Mouse (Mus musculus) midbrain, embryonic 11.5 days (tissue): Measurements from ENCODE around the gene Nhlrc3. TPM values are rescaled to one million over a fixed set of nuclear protein-coding genes. Genes with fewer than 3 reads are reported as not detected.

Source experiments
- ATAC-seq: fragments of 200-750 bp; cut with Nextera tagmentation; 2 replicates; pipeline ENCODE4 v1.8.0; 2017; ENCODE audit warnings: moderate TSS enrichment, moderate library complexity; ENCODE audit not compliant: low FRiP score
- DNase-seq: peaks from one replicate; pipeline ENCODE4 v3.0.0; 2015; ENCODE audit warnings: low spot score; ENCODE audit errors: missing footprints
- H3K27ac ChIP-seq: fragments of 300-500 bp; sonication (generic); 2 replicates; pipeline ENCODE4 v1.5.1; 2014; ENCODE audit warnings: low read depth, low read length
- H3K27me3 ChIP-seq: fragments of 300-500 bp; sonication (generic); 2 replicates; pipeline ENCODE4 v1.6.1; 2014; ENCODE audit warnings: mild to moderate bottlenecking, low read length, moderate library complexity, mixed read lengths; ENCODE audit not compliant: control insufficient read depth, insufficient read depth
- H3K36me3 ChIP-seq: fragments of 300-500 bp; sonication (generic); 2 replicates; pipeline ENCODE4 v1.6.1; 2014; ENCODE audit warnings: mild to moderate bottlenecking, low read length, moderate library complexity, mixed read lengths; ENCODE audit not compliant: control insufficient read depth, insufficient read depth
- H3K4me1 ChIP-seq: fragments of 300-500 bp; sonication (generic); 2 replicates; pipeline ENCODE4 v1.6.1; 2014; ENCODE audit warnings: low read length; ENCODE audit not compliant: control insufficient read depth, insufficient read depth
- H3K4me2 ChIP-seq: fragments of 300-500 bp; sonication (generic); 2 replicates; pipeline ENCODE4 v1.6.1; 2014; ENCODE audit warnings: mild to moderate bottlenecking, moderate library complexity
- H3K4me3 ChIP-seq: fragments of 300-500 bp; sonication (generic); 2 replicates; pipeline ENCODE4 v1.5.1; 2014; ENCODE audit warnings: low read depth, low read length
- H3K9ac ChIP-seq: fragments of 300-500 bp; sonication (generic); 2 replicates; pipeline ENCODE4 v1.6.1; 2014; ENCODE audit warnings: low read length
- H3K9me3 ChIP-seq: fragments of 300-500 bp; sonication (generic); 2 replicates; pipeline ENCODE4 v1.6.1; 2016; ENCODE audit warnings: low read length; ENCODE audit not compliant: control insufficient read depth
- WGBS: fragments of 180-500 bp; shearing (Covaris S2); extraction: QIAGEN DNeasy Blood & Tissue Kit; methylation state at CpG from one replicate; pipeline ENCODE4 v1.1.7; 2014; 5-methylcytosine and 5-hydroxymethylcytosine counted together
- polyA plus RNA-seq: library from polyadenylated mRNA; unstranded; fragments of >200 nt; fragmentation: Nextera tagmentation; extraction: Ambion mirVana; gene quantifications from 2 replicates; pipeline ENCODE4 v1.2.1, GENCODE M21; 2014

The Nhlrc3 gene
- 8.7 and 9.7 TPM in 2 replicates for polyA plus RNA-seq

DNA sequence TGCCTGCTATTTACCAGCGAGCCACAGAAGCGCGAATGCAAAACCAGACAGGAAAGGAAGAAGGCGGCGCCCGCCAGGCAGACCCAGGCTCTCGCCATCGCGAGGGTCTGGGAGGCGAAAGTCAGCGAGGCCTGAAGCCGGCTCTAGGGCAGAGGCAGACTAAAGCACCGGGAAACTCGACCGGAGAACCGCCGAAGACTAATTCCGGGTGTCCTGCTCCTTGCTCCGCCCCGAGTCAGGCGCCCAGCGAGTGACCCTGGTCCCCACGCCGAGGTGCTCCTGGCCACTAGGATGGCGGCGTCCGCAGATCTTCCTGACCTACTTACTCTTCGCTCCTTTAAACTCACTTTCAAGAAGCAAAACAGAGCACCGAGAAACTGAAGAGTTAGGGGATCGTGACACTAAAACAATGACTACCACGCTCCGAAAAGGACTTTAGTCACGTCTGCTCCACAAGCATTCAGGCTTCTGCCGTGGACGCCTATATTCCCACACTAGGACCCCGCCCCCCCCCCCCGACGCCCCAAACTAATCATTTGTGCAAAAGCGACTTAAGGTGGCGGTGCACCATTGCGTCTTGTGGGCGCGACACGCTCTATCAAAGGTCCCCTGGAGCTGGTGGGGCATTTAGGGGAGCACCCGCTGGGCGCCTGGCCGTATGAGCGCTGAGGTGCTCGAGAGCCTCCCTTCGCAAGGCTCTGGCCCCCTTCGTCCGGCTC, at the start of gene Nhlrc3, which contains the start of gene Proser1:
TSS of gene Nhlrc3 (minus strand) at position 287 of the 719 bp plus-strand sequence.
TSS of gene Proser1 (plus strand) at position 621 of the 719 bp plus-strand sequence.
- peaks cover 14% of the 10 kb centered on the region for H3K4me1 ChIP-seq
- no peaks in the 10 kb centered on the region for H3K36me3 ChIP-seq
- under 1% methylated on average over 51 of the region's 52 CpGs for WGBS
- no peaks in the 10 kb centered on the region for H3K27me3 ChIP-seq
- H3K27ac ChIP-seq = peak within 1 kb of the TSS; percentile 75
- no peaks in the 10 kb centered on the region for H3K9me3 ChIP-seq
- peak within 1 kb of the TSS; percentile 95 for H3K9ac ChIP-seq
- DNase-seq (peak; percentile 99), ATAC-seq (peak; percentile 98)
- H3K4me2 ChIP-seq = peak within 1 kb of the TSS; percentile 79
- H3K4me3 ChIP-seq = peak within 1 kb of the TSS; percentile 64

DNA sequence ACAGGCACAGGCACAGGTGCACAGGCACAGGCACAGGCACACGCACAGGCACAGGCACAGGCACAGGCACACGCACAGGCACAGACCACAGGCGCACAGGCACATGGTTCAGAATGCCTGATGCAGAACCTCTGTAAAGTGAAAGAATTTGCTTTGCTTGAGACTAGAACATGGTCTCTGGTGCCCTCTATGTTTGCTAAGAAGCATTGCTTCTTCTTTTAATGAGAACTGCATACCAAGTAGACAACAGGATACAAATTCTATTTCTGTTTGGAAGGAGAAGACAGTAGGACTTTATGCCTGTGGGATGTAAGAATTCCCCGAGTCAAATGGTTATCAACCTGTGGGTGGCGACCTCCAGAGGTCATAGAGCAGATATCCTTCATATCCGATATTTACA, 39.3 kb upstream of the Nhlrc3 start:
- no peak overlapping the region for H3K27ac ChIP-seq
- no peaks in the 10 kb centered on the region for H3K27me3 ChIP-seq
- WGBS = 77% methylated on average over 6 of the region's 6 CpGs
- DNase-seq (no peak), ATAC-seq (no peak)
- H3K4me2 ChIP-seq = no peak overlapping the region
- H3K9me3 ChIP-seq = no peaks in the 10 kb centered on the region
- H3K36me3 ChIP-seq = no peaks in the 10 kb centered on the region
- H3K4me3 ChIP-seq = no peak overlapping the region
- H3K9ac ChIP-seq = no peak overlapping the region
- H3K4me1 ChIP-seq = no peaks in the 10 kb centered on the region

DNA sequence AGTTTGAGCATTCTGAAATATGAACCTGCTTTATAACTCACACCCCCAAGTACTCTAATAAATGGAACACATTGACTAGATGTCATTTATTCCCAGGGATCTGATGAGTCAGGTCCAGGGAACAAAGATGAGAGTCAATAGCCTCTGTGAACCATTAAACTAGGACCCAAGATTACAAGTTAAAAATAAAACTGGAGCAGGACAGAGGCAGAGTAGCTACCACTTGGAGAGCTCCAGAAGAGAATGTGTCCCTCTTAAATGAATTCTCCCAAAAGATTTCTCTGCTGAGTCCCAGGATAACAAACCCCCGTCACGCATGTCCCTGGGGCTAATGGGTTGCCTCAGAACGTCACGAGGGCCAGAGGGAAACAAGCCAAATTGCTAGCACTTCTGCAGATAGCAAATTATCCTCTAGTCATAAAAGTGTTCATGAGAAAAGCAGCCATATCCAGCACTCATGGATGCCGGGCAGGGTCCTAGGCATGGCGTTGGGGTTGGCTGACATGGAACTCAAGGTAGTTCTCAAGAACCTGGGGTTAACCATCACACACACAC, 35.3 kb upstream of the Nhlrc3 start:
- no peaks in the 10 kb centered on the region for H3K36me3 ChIP-seq
- no peak overlapping the region for H3K27ac ChIP-seq
- no peak overlapping the region for H3K4me2 ChIP-seq
- no peak overlapping the region for H3K9ac ChIP-seq
- no peaks in the 10 kb centered on the region for H3K27me3 ChIP-seq
- H3K4me3 ChIP-seq = no peak overlapping the region
- DNase-seq (no peak), ATAC-seq (no peak)
- H3K4me1 ChIP-seq = no peaks in the 10 kb centered on the region
- no peaks in the 10 kb centered on the region for H3K9me3 ChIP-seq
- 94% methylated on average over 6 of the region's 6 CpGs for WGBS

DNA sequence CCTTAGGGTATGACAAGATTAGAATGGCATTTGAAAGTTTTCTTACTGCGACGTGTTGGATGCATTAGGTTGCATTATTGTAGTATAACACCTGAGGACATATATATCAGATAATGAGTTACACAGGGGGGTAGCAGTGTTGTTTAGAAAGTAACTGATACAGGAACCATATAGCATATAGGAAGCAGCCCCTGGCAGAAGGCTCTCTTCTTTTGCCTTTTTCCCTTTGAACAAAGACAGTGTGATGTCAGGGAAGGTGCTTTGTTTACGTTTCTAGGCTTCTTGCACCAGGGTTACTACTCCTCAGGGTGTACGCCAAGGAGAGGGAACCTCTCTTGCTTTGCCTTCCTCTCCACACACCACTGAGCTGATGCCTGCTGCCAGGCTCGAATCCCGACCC, 25.2 kb upstream of the Nhlrc3 start, which contains the start of gene Stoml3:
TSS of gene Stoml3 (plus strand) at position 301 of the 400 bp plus-strand sequence.
- Histone ChIP-seq H3K4me1 (no peaks in the 10 kb centered on the region), H3K9ac (no peak within 1 kb of the TSS), H3K4me3 (no peak within 1 kb of the TSS), H3K27me3 (no peaks in the 10 kb centered on the region), H3K36me3 (no peaks in the 10 kb centered on the region), H3K27ac (no peak within 1 kb of the TSS), H3K4me2 (no peak within 1 kb of the TSS), H3K9me3 (no peaks in the 10 kb centered on the region)
- ATAC-seq (no peak), DNase-seq (no peak)
- 73% methylated on average over 6 of the region's 6 CpGs for WGBS

DNA sequence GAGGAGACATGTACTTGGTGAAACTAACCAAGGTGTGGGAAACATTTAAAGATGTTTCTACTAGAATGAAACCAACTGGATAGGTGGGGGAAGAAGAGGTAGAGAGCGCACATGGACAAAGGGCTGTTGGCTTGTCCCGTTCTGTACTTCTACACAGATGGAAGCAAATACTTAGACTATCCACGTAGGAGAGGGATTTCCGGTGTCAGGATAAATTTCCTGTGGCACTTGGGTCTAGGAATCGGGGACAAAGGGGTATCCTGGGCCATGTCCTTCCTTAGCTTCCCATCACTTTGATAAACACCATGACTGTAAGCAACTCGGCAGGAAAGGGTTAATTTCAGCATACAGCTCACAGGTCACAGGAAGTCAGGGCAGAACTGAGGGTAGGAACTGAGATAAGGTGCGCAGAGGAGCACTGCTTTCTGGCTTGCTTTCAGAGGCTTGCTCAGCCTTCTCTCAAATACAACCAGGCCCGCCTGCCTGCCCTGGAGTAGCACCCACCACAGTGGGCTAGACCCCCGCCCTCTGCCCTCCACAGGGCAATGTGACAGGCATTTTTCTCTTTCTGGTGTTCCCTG, 24.0 kb upstream of the Nhlrc3 start:
- no peaks in the 10 kb centered on the region for H3K9me3 ChIP-seq
- no peaks in the 10 kb centered on the region for H3K4me1 ChIP-seq
- DNase-seq (peak; percentile 26), ATAC-seq (no peak)
- H3K9ac ChIP-seq = no peak overlapping the region
- H3K4me3 ChIP-seq = no peak overlapping the region
- WGBS = 74% methylated on average over 9 of the region's 9 CpGs
- no peaks in the 10 kb centered on the region for H3K36me3 ChIP-seq
- no peaks in the 10 kb centered on the region for H3K27me3 ChIP-seq
- no peak overlapping the region for H3K27ac ChIP-seq
- no peak overlapping the region for H3K4me2 ChIP-seq

DNA sequence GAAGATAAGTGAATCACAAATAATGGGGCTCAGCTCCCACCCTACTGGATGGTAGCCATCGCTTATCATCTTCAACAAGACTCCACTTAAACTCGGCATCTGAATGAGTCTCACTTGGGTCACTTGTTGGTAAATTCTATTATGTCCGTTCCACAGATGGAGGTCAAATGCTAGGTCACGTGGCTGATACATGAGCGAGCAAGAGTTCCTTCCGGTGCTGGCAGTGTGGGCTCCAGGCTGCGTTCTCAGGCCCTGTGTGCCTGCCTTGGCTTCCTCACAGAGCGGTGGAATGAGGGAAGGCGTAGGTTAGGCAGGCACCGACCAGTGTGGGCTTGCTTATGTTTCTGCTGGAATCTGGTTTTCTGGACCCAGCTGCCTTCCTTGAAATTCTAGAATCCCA, 23.4 kb upstream of the Nhlrc3 start:
- no peaks in the 10 kb centered on the region for H3K27me3 ChIP-seq
- no peaks in the 10 kb centered on the region for H3K9me3 ChIP-seq
- no peak overlapping the region for H3K9ac ChIP-seq
- no peaks in the 10 kb centered on the region for H3K4me1 ChIP-seq
- H3K27ac ChIP-seq = no peak overlapping the region
- H3K36me3 ChIP-seq = no peaks in the 10 kb centered on the region
- DNase-seq = no peak
- no peak overlapping the region for H3K4me3 ChIP-seq
- no peak overlapping the region for H3K4me2 ChIP-seq
- 89% methylated on average over 10 of the region's 10 CpGs for WGBS
- ATAC-seq = no peak

DNA sequence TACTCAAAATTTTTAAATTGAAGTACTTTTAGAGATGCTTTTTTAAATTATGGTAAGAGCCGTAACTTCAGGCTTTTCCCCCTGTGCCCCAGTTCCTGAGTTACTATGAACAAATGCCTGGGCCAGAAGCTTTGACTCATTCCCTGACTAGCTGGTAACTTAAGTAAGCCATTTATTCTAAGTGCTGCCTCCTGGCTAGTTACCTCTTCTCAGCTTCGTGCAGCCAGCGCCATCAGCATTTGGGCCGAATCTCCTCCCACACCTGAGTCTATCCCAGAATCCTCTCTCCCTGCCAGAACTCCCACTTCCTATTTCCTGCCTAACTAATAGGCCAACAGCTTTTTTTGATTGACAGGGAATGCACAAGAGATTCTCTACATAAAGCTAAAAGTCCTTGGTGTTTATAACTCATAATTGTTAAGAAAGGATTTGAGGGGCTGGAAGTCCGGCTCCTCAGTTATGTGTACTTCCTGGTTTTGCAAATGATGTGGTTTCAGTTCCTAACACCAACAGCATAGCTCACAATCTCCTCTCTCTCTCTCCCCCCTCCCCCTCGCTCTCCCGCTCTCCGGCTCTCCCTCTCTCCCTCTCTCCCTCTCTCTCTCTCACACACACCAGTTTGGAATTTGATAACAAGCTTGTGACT, 20.4 kb upstream of the Nhlrc3 start:
- H3K27me3 ChIP-seq = no peaks in the 10 kb centered on the region
- H3K9ac ChIP-seq = no peak overlapping the region
- ATAC-seq (no peak), DNase-seq (peak; percentile 60)
- H3K4me2 ChIP-seq = no peak overlapping the region
- H3K9me3 ChIP-seq = no peaks in the 10 kb centered on the region
- H3K4me3 ChIP-seq = no peak overlapping the region
- H3K4me1 ChIP-seq = no peaks in the 10 kb centered on the region
- 94% methylated on average over 8 of the region's 8 CpGs for WGBS
- H3K27ac ChIP-seq = no peak overlapping the region
- peaks cover 5% of the 10 kb centered on the region; the same call in 1 of the 2 replicates for H3K36me3 ChIP-seq

DNA sequence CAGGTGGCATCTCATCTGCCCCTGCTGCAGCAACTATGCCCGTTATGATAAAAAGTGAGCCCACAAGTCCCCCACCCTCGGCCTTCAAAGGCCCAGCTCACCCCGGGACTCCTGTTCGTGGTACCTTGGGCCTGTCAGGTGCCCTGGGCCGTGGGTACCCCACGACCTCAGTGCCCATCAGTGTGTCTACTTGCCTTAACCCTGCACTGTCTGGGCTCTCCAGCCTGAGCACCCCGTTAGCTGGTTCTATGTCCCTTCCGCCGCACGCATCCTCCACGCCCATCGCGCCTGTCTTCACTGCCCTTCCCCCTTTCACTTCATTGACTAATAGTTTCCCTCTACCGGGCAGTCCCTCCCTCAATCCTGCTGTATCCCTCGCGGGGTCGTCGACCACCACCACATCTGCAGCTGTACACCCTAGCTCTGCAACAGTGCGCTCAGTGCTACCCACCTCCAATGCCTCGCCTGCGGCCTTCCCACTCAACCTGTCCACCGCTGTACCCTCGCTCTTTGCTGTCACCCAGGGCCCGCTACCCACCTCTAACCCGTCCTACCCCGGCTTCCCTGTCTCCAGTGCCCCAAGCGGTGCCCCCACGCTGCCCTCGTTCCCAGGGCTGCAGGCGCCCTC, 15.4 kb upstream of the Nhlrc3 start:
- 96% methylated on average over 30 of the region's 30 CpGs for WGBS
- ATAC-seq = 0 out of 2 replicates have a peak, but pooled peaks have one; percentile 14

More for the DNA sequence above, 15.4 kb upstream of the Nhlrc3 start:
- Histone ChIP-seq H3K4me1 (no peaks in the 10 kb centered on the region), H3K4me2 (no peak overlapping the region), H3K9ac (no peak overlapping the region), H3K27ac (no peak overlapping the region), H3K4me3 (no peak overlapping the region), H3K36me3 (peaks cover 29% of the 10 kb centered on the region), H3K9me3 (no peaks in the 10 kb centered on the region), H3K27me3 (no peaks in the 10 kb centered on the region)
- DNase-seq = no peak
